Mouse (Mus musculus): ENCODE results near the gene Ap1s1. TPM values are rescaled to one million over a fixed set of nuclear protein-coding genes. Genes with fewer than 3 reads are reported as not detected.

Gene Ap1s1
- total and polyA plus RNA-seq, 2 experiments from 2014 or later: 105 to 335 TPM

GRCm38 (mm10) chr5:137028561-137029272 is 17.2 kb downstream of the Ap1s1 start:
- ATAC-seq (no peak), DNase-seq (no peak)
- TF ChIP-seq CTCF (IDR thresholded peaks at IDR 0.05; ENCODE audit: low read depth): no peak
- WGBS: 2% methylated on average over 27 of the region's 29 CpGs
- H3K9me3 ChIP-seq (ENCODE audit: low read length): no peaks in the 10 kb centered on the region
- peak overlapping the region; percentile 53 for H3K4me3 ChIP-seq (ENCODE audit: low read depth, low read length)
- H3K27me3 ChIP-seq (ENCODE audit: insufficient read depth, low read length): peaks cover 42% of the 10 kb centered on the region
- H3K4me2 ChIP-seq (ENCODE audit: low read depth): peak overlapping the region; percentile 99
- H3K27ac ChIP-seq (ENCODE audit: low read depth, low read length): peak overlapping the region; percentile 78
- H3K4me1 ChIP-seq (ENCODE audit: insufficient read depth): no peaks in the 10 kb centered on the region; the same call in 1 of the 2 replicates
- H3K9ac ChIP-seq: peak overlapping the region; percentile 60
- no peaks in the 10 kb centered on the region for H3K36me3 ChIP-seq (ENCODE audit: insufficient read depth)

GRCm38 (mm10) chr5:137026092-137026491 is 19.8 kb downstream of the Ap1s1 start, which contains the start of gene Vgf:
TSS of gene Vgf (plus strand) at chr5:137026392.
- WGBS: 34% methylated on average over 4 of the region's 4 CpGs
- no peaks in the 10 kb centered on the region; the same call in 1 of the 2 replicates for H3K4me1 ChIP-seq (ENCODE audit: insufficient read depth)
- no peak within 1 kb of the TSS for H3K27ac ChIP-seq (ENCODE audit: low read depth, low read length)
- peak within 1 kb of the TSS; percentile 19; the same call in 1 of the 2 replicates for H3K9ac ChIP-seq
- H3K36me3 ChIP-seq (ENCODE audit: insufficient read depth): no peaks in the 10 kb centered on the region
- H3K4me2 ChIP-seq (ENCODE audit: low read depth): peak within 1 kb of the TSS; percentile 38
- no peak for DNase-seq
- peak within 1 kb of the TSS; percentile 29 for H3K4me3 ChIP-seq (ENCODE audit: low read depth, low read length)
- no peaks in the 10 kb centered on the region for H3K9me3 ChIP-seq (ENCODE audit: low read length)
- no peak for ATAC-seq
- H3K27me3 ChIP-seq (ENCODE audit: insufficient read depth, low read length): peaks cover 40% of the 10 kb centered on the region
- no peak for TF ChIP-seq CTCF (IDR thresholded peaks at IDR 0.05; ENCODE audit: low read depth)

GRCm38 (mm10) chr5:137025132-137025531 is 20.8 kb downstream of the Ap1s1 start:
- TF ChIP-seq CTCF (IDR thresholded peaks at IDR 0.05; ENCODE audit: low read depth): peak; percentile 99
- H3K27ac ChIP-seq (ENCODE audit: low read depth, low read length): no peak overlapping the region
- H3K4me3 ChIP-seq (ENCODE audit: low read depth, low read length): peak overlapping the region; percentile 29
- H3K9ac ChIP-seq: peak overlapping the region; percentile 19; the same call in 1 of the 2 replicates
- no peaks in the 10 kb centered on the region for H3K9me3 ChIP-seq (ENCODE audit: low read length)
- ATAC-seq: peak; percentile 21; the same call in 1 of the 2 replicates
- H3K4me2 ChIP-seq (ENCODE audit: low read depth): peak overlapping the region; percentile 38
- under 1% methylated on average over 23 of the region's 23 CpGs for WGBS
- no peaks in the 10 kb centered on the region for H3K36me3 ChIP-seq (ENCODE audit: insufficient read depth)
- peaks cover 32% of the 10 kb centered on the region for H3K27me3 ChIP-seq (ENCODE audit: insufficient read depth, low read length)
- H3K4me1 ChIP-seq (ENCODE audit: insufficient read depth): no peaks in the 10 kb centered on the region; the same call in 1 of the 2 replicates
- DNase-seq: peak; percentile 92

GRCm38 (mm10) chr5:137024318-137024717 is 21.6 kb downstream of the Ap1s1 start:
- H3K27me3 ChIP-seq (ENCODE audit: insufficient read depth, low read length): peaks cover 32% of the 10 kb centered on the region

GRCm38 (mm10) chr5:137015913-137016312 is 30.0 kb downstream of the Ap1s1 start:
- Histone ChIP-seq H3K9ac (no peak overlapping the region), H3K27ac (ENCODE audit: low read depth, low read length) (no peak overlapping the region), H3K4me2 (ENCODE audit: low read depth) (no peak overlapping the region), H3K4me1 (ENCODE audit: insufficient read depth) (no peaks in the 10 kb centered on the region), H3K9me3 (ENCODE audit: low read length) (peaks cover 4% of the 10 kb centered on the region; the same call in 1 of the 2 replicates), H3K27me3 (ENCODE audit: insufficient read depth, low read length) (no peaks in the 10 kb centered on the region), H3K4me3 (ENCODE audit: low read depth, low read length) (no peak overlapping the region), H3K36me3 (ENCODE audit: insufficient read depth) (no peaks in the 10 kb centered on the region)
- WGBS: 91% methylated on average over 3 of the region's 3 CpGs
- DNase-seq (no peak), ATAC-seq (no peak)
- TF ChIP-seq CTCF (IDR thresholded peaks at IDR 0.05; ENCODE audit: low read depth): no peak

More at GRCm38 (mm10) chr5:137024318-137024717, 21.6 kb downstream of the Ap1s1 start:
- WGBS: 40% methylated on average over 3 of the region's 3 CpGs
- DNase-seq: no peak
- no peak for ATAC-seq
- Histone ChIP-seq H3K27ac (ENCODE audit: low read depth, low read length) (no peak overlapping the region; the same call in 1 of the 2 replicates), H3K4me1 (ENCODE audit: insufficient read depth) (no peaks in the 10 kb centered on the region; the same call in 1 of the 2 replicates), H3K4me3 (ENCODE audit: low read depth, low read length) (no peak overlapping the region), H3K4me2 (ENCODE audit: low read depth) (0 out of 2 replicates have a peak overlapping the region, but pooled peaks have one; percentile 38), H3K36me3 (ENCODE audit: insufficient read depth) (no peaks in the 10 kb centered on the region), H3K9ac (no peak overlapping the region), H3K9me3 (ENCODE audit: low read length) (no peaks in the 10 kb centered on the region)
- no peak for TF ChIP-seq CTCF (IDR thresholded peaks at IDR 0.05; ENCODE audit: low read depth)

- ATAC-seq: no peak
- no peak for TF ChIP-seq CTCF (IDR thresholded peaks at IDR 0.05; ENCODE audit: low read depth)
- no peaks in the 10 kb centered on the region for H3K4me1 ChIP-seq (ENCODE audit: insufficient read depth)
- no peak overlapping the region for H3K4me2 ChIP-seq (ENCODE audit: low read depth)
- no peaks in the 10 kb centered on the region for H3K36me3 ChIP-seq (ENCODE audit: insufficient read depth)
- DNase-seq: no peak
- no peak overlapping the region for H3K27ac ChIP-seq (ENCODE audit: low read depth, low read length)
- no peak overlapping the region for H3K9ac ChIP-seq
- peaks cover 4% of the 10 kb centered on the region; the same call in 1 of the 2 replicates for H3K9me3 ChIP-seq (ENCODE audit: low read length)
- H3K27me3 ChIP-seq (ENCODE audit: insufficient read depth, low read length): no peaks in the 10 kb centered on the region
- WGBS: 72% methylated on average over 15 of the region's 15 CpGs
- H3K4me3 ChIP-seq (ENCODE audit: low read depth, low read length): no peak overlapping the region
These were observed 33.5 kb downstream of the Ap1s1 start for GRCm38 (mm10) chr5:137012401-137012950.

- H3K4me1 ChIP-seq (ENCODE audit: insufficient read depth): no peaks in the 10 kb centered on the region
- H3K27ac ChIP-seq (ENCODE audit: low read depth, low read length): no peak overlapping the region
- H3K4me3 ChIP-seq (ENCODE audit: low read depth, low read length): no peak overlapping the region
- H3K9me3 ChIP-seq (ENCODE audit: low read length): no peaks in the 10 kb centered on the region
- H3K9ac ChIP-seq: no peak overlapping the region
- H3K4me2 ChIP-seq (ENCODE audit: low read depth): no peak overlapping the region
- H3K27me3 ChIP-seq (ENCODE audit: insufficient read depth, low read length): no peaks in the 10 kb centered on the region
- ATAC-seq: no peak
- peak; percentile 61 for DNase-seq
- peak; percentile 71 for TF ChIP-seq CTCF (IDR thresholded peaks at IDR 0.05; ENCODE audit: low read depth)
- H3K36me3 ChIP-seq (ENCODE audit: insufficient read depth): no peaks in the 10 kb centered on the region
- WGBS: 15% methylated on average over 3 of the region's 3 CpGs
These were observed 35.9 kb downstream of the Ap1s1 start for GRCm38 (mm10) chr5:137009988-137010387.

Measured in forebrain, postnatal 0 days (tissue).